Mouse (Mus musculus) embryonic fibroblast, embryonic 13.5 days (primary cell): Measurements from ENCODE around the gene Tbx6.

Source experiments
- CTCF ChIP-seq: IDR thresholded peaks from 2 replicates; pipeline ENCODE4 v1.5.1; 2011; ENCODE audit warnings: mild to moderate bottlenecking, control low read depth, low read length, moderate library complexity, borderline replicate concordance; ENCODE audit not compliant: insufficient read depth
- POLR2A ChIP-seq: IDR thresholded peaks from 2 replicates; pipeline ENCODE4 v1.6.1; 2011; ENCODE audit warnings: low read depth, mild to moderate bottlenecking, control low read depth, low read length, moderate library complexity

- TF ChIP-seq CTCF (no peak), POLR2A (no peak)
Observed at GRCm38 (mm10) chr7:126758539-126758938, 22.7 kb upstream of the Tbx6 start.
